Mouse (Mus musculus): ENCODE measurements at regions not wholly inside any gene's neighbourhood (a gene's known extent, or its start where the extent isn't known, plus 50 kb on each side); places are given as distances from the start of the nearest gene placed in this dataset.

GRCm38 (mm10) chr2:117980856-117981255 lies 130.8 kb upstream of the Thbs1 start:
- no peak for DNase-seq

GRCm38 (mm10) chr2:117984569-117984968 lies 127.1 kb upstream of the Thbs1 start:
- no peak for DNase-seq

GRCm38 (mm10) chr2:117987426-117988215 lies 124.1 kb upstream of the Thbs1 start:
- no peak for DNase-seq

GRCm38 (mm10) chr2:117988396-117989173 lies 123.1 kb upstream of the Thbs1 start:
- no peak for DNase-seq

GRCm38 (mm10) chr2:117989215-117989614 lies 122.5 kb upstream of the Thbs1 start:
- DNase-seq: no peak

GRCm38 (mm10) chr2:117996130-117997083 lies 115.3 kb upstream of the Thbs1 start:
- DNase-seq: no peak

- DNase-seq: no peak
Observed at GRCm38 (mm10) chr2:117999641-118000040, 112.0 kb upstream of the Thbs1 start.

GRCm38 (mm10) chr2:118004191-118004590 lies 107.5 kb upstream of the Thbs1 start:
- DNase-seq: no peak

- DNase-seq: peak; percentile 32
Observed at GRCm38 (mm10) chr2:118007539-118008427, 103.9 kb upstream of the Thbs1 start.

GRCm38 (mm10) chr2:118011679-118012078 lies 100.0 kb upstream of the Thbs1 start:
- no peak for DNase-seq

- DNase-seq: no peak
Observed at GRCm38 (mm10) chr2:118012211-118012610, 99.5 kb upstream of the Thbs1 start.

- DNase-seq: no peak
Observed at GRCm38 (mm10) chr2:118013156-118013555, 98.5 kb upstream of the Thbs1 start.

- DNase-seq: no peak
Observed at GRCm38 (mm10) chr2:118015182-118015581, 96.5 kb upstream of the Thbs1 start.

GRCm38 (mm10) chr2:118025829-118026735 lies 85.6 kb upstream of the Thbs1 start:
- no peak for DNase-seq

GRCm38 (mm10) chr2:118028881-118029280 lies 82.8 kb upstream of the Thbs1 start:
- peak; percentile 52 for DNase-seq

GRCm38 (mm10) chr2:118029470-118030108 lies 82.1 kb upstream of the Thbs1 start:
- no peak for DNase-seq

GRCm38 (mm10) chr2:118031662-118032061 lies 80.0 kb upstream of the Thbs1 start:
- DNase-seq: no peak

GRCm38 (mm10) chr2:118033377-118033776 lies 78.3 kb upstream of the Thbs1 start:
- DNase-seq: peak; percentile 29

GRCm38 (mm10) chr2:118034026-118034425 lies 77.7 kb upstream of the Thbs1 start:
- no peak for DNase-seq

- no peak for DNase-seq
Observed at GRCm38 (mm10) chr2:118035333-118035732, 76.3 kb upstream of the Thbs1 start.

Data from adrenal gland, postnatal 10 days (tissue).